Mouse (Mus musculus) cortical plate, adult 2 months (tissue): ENCODE measurements around the gene Mettl7b. TPM values are rescaled to one million over a fixed set of nuclear protein-coding genes. Genes with fewer than 3 reads are reported as not detected.
A peak's percentile ranks its signal among the peaks of the same experiment; 100 is the strongest.

ENCODE experiments used
- H3K27ac ChIP-seq: fragments of 200-500 bp; 2 replicates; pipeline ENCODE4 v1.5.1; 2012; ENCODE audit warnings: low read length, control low read depth, inconsistent platforms; ENCODE audit not compliant: insufficient read depth
- H3K4me1 ChIP-seq: fragments of 200-500 bp; 2 replicates; pipeline ENCODE4 v1.6.1; 2011; ENCODE audit warnings: low read length; ENCODE audit not compliant: control insufficient read depth, insufficient read depth
- H3K4me3 ChIP-seq: fragments of 200-500 bp; 2 replicates; pipeline ENCODE4 v1.5.1; 2011; ENCODE audit warnings: mild to moderate bottlenecking, low read length, control low read depth; ENCODE audit not compliant: insufficient read depth
- CTCF ChIP-seq: fragments of 200-500 bp; IDR thresholded peaks from 2 replicates; pipeline ENCODE4 v1.5.1; 2011; ENCODE audit warnings: mild to moderate bottlenecking, control low read depth, low read length; ENCODE audit not compliant: insufficient read depth; ENCODE audit errors: extremely low read depth
- POLR2A ChIP-seq: fragments of 200-500 bp; IDR thresholded peaks from 2 replicates; pipeline ENCODE4 v1.6.1; 2011; ENCODE audit warnings: mild to moderate bottlenecking, low read length, control low read depth; ENCODE audit not compliant: insufficient read depth; ENCODE audit errors: extremely low read depth
- polyA plus RNA-seq: library from polyadenylated mRNA; depleted of rRNA; stranded (reverse); fragments of >200 nt; gene quantifications from 2 replicates; pipeline ENCODE4 v1.2.3, GENCODE M21; 2012; rRNA removed

Mettl7b gene
- polyA plus RNA-seq, 1 experiment, result not detected

DNA sequence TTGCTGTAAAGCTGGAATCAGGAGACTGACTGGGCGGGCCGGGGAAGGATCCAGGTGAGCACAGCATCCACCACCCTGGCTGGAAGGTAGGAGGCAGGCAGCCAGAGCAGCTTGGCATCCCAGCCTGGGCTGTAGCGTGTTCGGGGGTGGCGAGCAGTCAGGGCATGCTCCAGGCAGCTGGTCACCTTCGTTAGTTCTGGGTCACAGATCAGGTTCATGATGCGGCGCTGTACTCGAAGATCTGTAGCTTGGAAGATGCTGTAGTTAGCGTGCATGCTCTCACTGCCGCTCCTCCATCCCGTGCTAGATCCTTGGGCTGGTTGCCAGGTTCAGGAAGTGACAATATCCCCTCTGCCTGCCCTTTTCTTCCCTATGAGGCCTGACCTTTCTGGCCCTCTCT is 47.1 kb downstream of the Mettl7b start:
- Histone ChIP-seq H3K27ac (no peak overlapping the region), H3K4me1 (0 out of 2 replicates have a peak, but pooled peaks cover 2% of the 10 kb centered on the region), H3K4me3 (no peak overlapping the region)
- TF ChIP-seq CTCF, result no peak

DNA sequence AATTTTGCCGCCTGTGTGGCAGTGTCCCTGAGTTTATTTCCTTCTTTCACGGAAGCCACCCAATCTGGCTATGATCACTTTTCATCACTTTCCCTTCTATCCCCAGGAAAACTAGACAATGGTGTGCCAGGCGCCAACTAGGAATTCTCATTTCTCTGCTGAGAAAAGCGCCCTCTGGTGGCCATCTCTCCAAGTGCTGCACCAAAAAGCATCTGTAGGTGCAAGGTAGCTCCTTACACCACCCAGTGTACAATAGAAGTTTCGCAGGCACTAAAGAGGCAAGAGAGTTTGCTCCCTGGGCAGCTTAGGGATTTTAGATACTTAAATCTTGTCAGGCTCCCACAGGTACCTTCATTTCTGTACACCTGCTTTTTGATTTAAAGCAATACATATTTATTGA is 47.6 kb downstream of the Mettl7b start:
- Histone ChIP-seq H3K4me3 (no peak overlapping the region), H3K27ac (no peak overlapping the region), H3K4me1 (no peaks in the 10 kb centered on the region)
- TF ChIP-seq POLR2A (no peak), CTCF (peak; percentile 95)

DNA sequence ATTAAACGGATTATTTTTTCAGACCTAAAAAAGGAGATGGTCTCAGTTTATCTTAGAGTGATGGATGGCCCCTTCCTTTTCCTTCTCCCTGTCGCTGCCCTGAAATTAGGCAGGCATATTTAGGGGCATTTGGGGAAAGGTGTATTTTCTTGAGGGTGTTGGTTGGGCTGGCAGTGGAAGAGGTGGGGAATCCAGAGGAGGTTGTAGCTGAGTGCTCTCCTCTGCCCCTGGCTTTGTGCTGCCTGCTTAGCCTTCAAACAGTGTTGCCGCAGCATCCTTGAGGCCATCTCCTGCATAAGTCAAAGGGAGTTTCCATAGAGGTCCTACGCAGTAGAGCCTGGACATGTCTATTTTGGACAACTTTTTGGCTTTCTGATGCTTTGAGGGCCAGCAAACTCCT is 48.0 kb downstream of the Mettl7b start:
- H3K4me3 ChIP-seq, result no peak overlapping the region
- no peaks in the 10 kb centered on the region for H3K4me1 ChIP-seq
- TF ChIP-seq POLR2A (no peak), CTCF (no peak)
- no peak overlapping the region for H3K27ac ChIP-seq

DNA sequence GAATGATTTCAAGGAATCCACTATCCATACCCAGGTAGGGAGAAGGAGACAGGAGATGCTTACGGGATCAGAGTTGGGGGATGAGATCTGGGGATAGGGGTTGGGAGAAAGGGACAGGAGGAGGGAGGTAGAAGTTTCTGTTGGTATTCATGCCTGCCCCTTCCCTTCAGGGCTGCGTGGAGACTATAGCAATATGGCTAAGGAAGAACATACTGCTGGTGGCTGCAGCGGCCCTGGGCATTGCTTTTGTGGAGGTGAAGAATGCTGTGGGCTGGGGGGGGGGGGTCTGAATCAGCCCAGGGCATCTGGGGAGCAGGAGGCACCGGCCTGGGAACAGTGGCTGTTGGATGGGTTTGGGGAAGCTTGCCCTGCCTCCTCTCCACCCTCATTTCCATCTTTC is 48.5 kb downstream of the Mettl7b start:
- no peak overlapping the region for H3K4me3 ChIP-seq
- H3K27ac ChIP-seq, result no peak overlapping the region
- TF ChIP-seq POLR2A, result no peak
- no peak for TF ChIP-seq CTCF
- H3K4me1 ChIP-seq, result no peaks in the 10 kb centered on the region

DNA sequence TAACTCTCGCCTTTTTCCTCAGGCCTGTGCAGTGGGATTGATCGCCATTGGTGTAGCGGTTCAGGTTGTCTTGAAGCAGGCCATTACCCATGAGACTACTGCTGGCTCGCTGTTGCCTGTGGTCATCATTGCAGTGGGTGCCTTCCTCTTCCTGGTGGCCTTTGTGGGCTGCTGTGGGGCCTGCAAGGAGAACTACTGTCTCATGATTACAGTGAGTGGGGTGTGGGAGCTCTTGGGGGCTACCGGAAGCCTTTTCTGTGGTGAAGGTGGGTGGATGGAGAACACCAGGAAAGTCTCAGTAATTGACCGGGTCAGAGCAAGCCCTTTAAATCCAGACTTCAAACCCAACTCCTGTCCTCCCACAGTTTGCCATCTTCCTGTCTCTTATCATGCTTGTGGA is 49.4 kb downstream of the Mettl7b start:
- no peak overlapping the region for H3K27ac ChIP-seq
- no peak overlapping the region for H3K4me3 ChIP-seq
- TF ChIP-seq POLR2A, result no peak
- TF ChIP-seq CTCF, result no peak
- H3K4me1 ChIP-seq, result no peaks in the 10 kb centered on the region

DNA sequence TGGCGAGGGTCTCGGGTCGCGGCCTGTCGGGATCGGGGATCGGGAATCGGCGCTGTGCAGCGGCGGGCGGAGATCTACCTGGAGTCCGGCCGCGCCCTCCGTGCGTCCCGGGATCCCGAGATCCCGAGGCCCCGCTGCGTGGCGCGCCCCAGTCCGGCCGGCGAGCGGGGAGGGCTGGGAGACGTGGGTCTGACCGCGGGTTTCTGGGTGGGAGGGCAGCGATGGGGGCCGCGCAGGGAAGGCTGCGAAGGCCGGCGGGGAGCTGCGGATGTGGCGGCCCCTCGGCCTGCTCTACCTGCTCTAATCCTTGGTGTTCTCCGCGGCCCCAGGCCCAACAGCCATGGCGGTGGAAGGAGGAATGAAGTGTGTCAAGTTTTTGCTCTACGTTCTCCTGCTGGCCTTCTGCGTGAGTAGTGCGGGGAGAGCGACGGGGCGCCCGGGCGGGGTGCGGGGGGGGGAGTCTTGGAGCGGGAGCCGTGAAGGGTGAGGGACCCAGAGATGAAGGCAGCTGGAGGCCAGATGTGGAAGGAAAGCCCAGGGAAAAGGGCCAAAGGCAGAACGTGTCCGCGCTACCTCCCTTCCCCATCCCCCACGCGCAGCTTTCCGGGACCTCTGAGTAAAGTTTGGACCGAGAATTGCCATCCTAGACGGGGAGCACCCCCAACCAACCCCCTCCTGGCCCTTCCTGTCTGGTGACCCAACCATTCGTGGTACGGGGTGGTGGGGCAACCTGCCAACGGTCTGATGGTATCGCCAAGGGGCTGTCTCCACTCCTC is 50.5 kb downstream of the Mettl7b start:
- Histone ChIP-seq H3K27ac (peak overlapping the region; percentile 91), H3K4me3 (peak overlapping the region; percentile 44), H3K4me1 (no peaks in the 10 kb centered on the region)
- no peak for TF ChIP-seq POLR2A
- no peak for TF ChIP-seq CTCF

DNA sequence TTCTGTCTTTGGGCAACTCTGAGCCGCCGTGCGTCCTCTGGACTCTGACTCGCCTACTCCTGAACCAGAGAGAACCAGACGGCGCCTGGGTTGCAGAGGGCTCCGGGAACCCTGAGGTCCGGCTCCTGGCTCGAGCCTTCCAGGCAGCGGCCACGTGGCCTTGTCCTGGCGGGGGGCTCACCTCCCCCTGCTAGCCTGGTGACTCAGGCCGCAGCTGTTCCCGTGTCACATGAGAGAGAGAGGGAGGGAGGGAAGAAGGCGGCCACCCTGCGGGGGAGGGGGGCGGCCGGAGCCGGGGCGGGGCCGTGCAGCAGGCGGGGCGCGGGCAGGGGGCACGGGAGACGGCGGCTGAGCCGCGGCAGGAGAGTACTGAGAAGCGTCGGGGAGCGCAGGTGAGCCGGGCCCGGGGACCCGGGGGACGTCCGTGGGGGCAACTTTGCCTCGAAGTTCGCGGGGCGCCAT is 51.2 kb downstream of the Mettl7b start:
- TF ChIP-seq POLR2A (no peak), CTCF (no peak)
- Histone ChIP-seq H3K4me3 (peak overlapping the region; percentile 44), H3K4me1 (no peaks in the 10 kb centered on the region), H3K27ac (peak overlapping the region; percentile 91)

DNA sequence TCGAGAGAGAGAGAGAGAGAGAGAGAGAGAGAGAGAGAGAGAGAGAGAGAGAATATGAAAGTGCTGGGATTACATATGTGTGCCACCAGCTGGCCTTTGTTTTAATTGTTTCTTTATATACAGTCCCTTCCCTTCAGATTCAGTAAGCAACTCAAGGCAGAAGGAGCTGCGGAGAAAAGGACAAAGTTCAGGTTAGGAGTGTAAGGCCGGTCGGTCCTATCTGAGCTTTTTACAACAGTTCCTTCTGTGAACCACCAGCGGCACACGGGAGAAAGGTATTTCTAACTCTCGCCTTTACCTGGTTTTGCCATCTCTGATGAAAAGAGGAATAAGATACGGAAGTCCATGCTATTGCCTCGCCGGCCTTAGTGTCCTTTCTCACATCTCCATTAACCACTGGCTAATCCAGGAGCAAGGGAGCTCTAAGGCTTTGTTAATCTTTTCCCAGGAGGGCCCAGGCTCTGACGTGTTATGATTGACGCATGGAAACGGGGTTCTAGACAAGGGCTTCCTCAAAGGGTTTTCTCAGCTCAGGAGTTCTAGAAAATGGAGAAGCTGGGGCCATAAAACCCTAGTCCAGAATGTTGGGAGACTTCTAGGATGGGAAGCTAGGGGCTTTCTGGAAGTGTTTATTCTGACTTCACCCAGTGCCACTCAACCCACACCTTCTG is 51.9 kb downstream of the Mettl7b start:
- H3K4me3 ChIP-seq, result peak overlapping the region; percentile 44; the same call in 1 of the 2 replicates
- H3K27ac ChIP-seq, result peak overlapping the region; percentile 53
- TF ChIP-seq CTCF, result no peak
- no peaks in the 10 kb centered on the region for H3K4me1 ChIP-seq

Other genes with a start within 250 kb of the Mettl7b start
- gene Dgka, start 216.1 kb downstream of the Mettl7b start, polyA plus RNA-seq, result 13.2 and 15.5 TPM in 2 replicates
- 39.4 and 41.1 TPM in 2 replicates for gene Pym1, start 213.1 kb downstream of the Mettl7b start, polyA plus RNA-seq
- gene Mmp19, start 170.1 kb downstream of the Mettl7b start, polyA plus RNA-seq, result 0.38 and 0.57 TPM in 2 replicates
- 23.0 and 23.9 TPM in 2 replicates for gene Dnajc14, start 156.9 kb downstream of the Mettl7b start, polyA plus RNA-seq
- 12.7 and 13.8 TPM in 2 replicates for gene Tmem198b, start 156.6 kb downstream of the Mettl7b start, polyA plus RNA-seq
- gene Sarnp, start 143.7 kb downstream of the Mettl7b start, polyA plus RNA-seq, result 50.1 and 53.4 TPM in 2 replicates
- 18.3 and 20.3 TPM in 2 replicates for gene Ormdl2, start 139.3 kb downstream of the Mettl7b start, polyA plus RNA-seq
- 7.2 TPM in 2 replicates for gene Gdf11, start 69.3 kb downstream of the Mettl7b start, polyA plus RNA-seq
- gene Cd63, start 60.0 kb downstream of the Mettl7b start, polyA plus RNA-seq, result 76.2 and 79.5 TPM in 2 replicates
- 12.7 and 13.0 TPM in 2 replicates for gene Rdh5, start 38.1 kb downstream of the Mettl7b start, polyA plus RNA-seq
- 221 and 224 TPM in 2 replicates for gene Bloc1s1, start 37.0 kb downstream of the Mettl7b start, polyA plus RNA-seq
- gene Itga7, start 27.2 kb downstream of the Mettl7b start, polyA plus RNA-seq, result 24.3 and 24.9 TPM in 2 replicates
- not detected in 2 replicates for gene Olfr9, start 28.4 kb upstream of the Mettl7b start, polyA plus RNA-seq
- gene Olfr763, start 49.8 kb upstream of the Mettl7b start, polyA plus RNA-seq, result not detected in 2 replicates
- not detected in 2 replicates for gene Olfr764-ps1, start 78.9 kb upstream of the Mettl7b start, polyA plus RNA-seq
- gene Olfr765, start 89.0 kb upstream of the Mettl7b start, polyA plus RNA-seq, result not detected in 2 replicates
- not detected in 2 replicates for gene Olfr766-ps1, start 108.0 kb upstream of the Mettl7b start, polyA plus RNA-seq
- not detected in 2 replicates for gene Olfr767, start 121.9 kb upstream of the Mettl7b start, polyA plus RNA-seq
- not detected in 2 replicates for gene Olfr768, start 138.4 kb upstream of the Mettl7b start, polyA plus RNA-seq
- gene Olfr769, start 156.9 kb upstream of the Mettl7b start, polyA plus RNA-seq, result not detected in 2 replicates
- gene Olfr770, start 178.0 kb upstream of the Mettl7b start, polyA plus RNA-seq, result not detected in 2 replicates
- not detected in 2 replicates for gene Olfr771, start 203.8 kb upstream of the Mettl7b start, polyA plus RNA-seq
- not detected in 2 replicates for gene Olfr772, start 216.9 kb upstream of the Mettl7b start, polyA plus RNA-seq
- not detected in 2 replicates for gene Olfr773, start 226.4 kb upstream of the Mettl7b start, polyA plus RNA-seq